Mouse (Mus musculus): ENCODE measurements around the gene Dok3. TPM values are rescaled to one million over a fixed set of nuclear protein-coding genes. Genes with fewer than 3 reads are reported as not detected.
"Not testable (repeated sequence)": the region's sequence is repeated elsewhere in the genome, so short reads cannot be mapped to it uniquely, and the experiment has no call there.

The Dok3 gene
- total RNA-seq (2021) (1 to 10 TPM; 3.8 to 4.9 TPM), polyA plus RNA-seq (2012; rRNA removed) (11.8 and 13.9 TPM in 2 replicates)
- long read RNA-seq, partial matches to known transcripts = 0 of 1 reads
- long read RNA-seq, other reads (novel, unspliced or antisense) = 0 of 1 reads

DNA sequence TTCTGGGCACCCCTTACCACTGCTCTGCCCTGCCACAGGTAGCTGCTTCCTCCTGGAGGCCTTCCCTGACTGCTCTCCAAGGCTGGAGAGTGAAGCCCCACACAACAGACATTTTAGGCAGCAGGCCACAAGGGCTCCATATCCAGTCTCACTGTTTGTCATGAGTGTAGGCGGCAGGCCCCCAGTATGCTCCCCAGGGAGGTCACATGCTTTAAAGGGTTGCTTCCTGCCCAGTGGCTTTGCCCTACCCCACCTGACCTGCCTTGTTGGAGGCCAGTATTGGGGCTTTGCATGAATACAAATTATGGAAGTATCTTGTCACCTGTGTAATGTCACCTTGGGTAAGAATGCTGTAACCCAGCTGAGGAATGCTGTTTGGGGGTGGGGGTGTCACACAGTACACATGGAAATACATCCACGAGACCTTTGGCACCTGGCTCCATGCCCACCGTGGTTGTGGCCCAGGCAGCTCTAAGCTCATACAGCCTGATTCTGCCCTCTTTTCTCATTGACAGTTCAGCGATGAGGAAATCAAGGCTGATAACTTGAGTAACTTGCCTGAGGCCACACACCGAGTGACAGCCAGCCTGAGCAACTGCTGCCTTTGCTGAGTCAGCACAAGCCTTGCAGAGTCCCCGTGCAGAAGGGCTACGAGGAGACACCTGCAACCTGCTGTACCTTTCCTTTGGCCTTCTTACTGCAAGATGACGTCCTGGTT is at the start of gene Dok3:
Dok3 (minus strand) TSS at position 99 of the 718 bp plus-strand sequence.
- peak; percentile 41 for DNase-seq

DNA sequence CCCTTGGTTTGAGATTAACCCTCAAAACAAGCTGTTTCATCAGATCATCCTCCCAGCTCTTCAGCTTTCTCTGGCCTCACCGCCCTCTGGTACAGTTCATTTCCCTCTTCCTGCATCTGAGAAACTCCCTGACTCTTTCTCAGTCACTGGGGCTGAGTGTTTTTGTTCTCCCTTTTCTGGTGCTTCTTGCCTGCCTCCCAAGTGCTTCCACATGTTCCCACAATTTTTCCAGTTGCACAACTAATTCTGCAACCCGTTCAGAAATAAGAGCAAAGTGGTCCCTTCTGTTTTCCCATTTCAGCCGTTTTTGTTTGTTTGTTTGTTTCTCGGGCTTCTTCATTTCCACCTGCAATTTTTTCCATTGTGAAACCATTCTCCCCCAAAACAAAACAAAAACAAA is 49.0 kb upstream of the Dok3 start:
- DNase-seq = no peak

- DNase-seq = not testable (repeated sequence)
These were observed 47.8 kb upstream of the Dok3 start for GRCm38 (mm10) chr13:55576872-55577271.

- no peak for DNase-seq
These were observed 46.8 kb upstream of the Dok3 start for GRCm38 (mm10) chr13:55575932-55576331.

- no peak for DNase-seq
These were observed 45.2 kb upstream of the Dok3 start for GRCm38 (mm10) chr13:55574321-55574720.

DNA sequence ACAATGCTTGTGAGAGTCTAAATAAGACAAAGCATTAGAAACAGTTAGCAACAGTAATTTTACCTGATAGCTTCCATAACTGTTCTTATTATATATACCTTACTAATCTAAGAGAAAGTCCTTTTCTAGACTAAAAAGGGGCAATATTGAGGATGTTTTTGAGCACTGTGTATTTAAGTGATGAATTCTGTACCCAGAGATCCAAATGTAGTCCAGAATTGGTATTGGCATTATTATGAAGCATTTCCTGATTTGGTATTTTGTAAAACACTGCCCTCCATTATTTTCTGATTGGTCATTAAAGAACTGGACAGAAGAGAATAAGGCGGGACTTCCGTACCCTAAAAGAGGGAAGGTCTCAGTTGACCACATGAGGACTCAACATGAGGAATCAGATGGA is 44.3 kb upstream of the Dok3 start, which contains the start of gene Tmed9:
Tmed9 (plus strand) TSS at position 301 of the 400 bp plus-strand sequence.
- no peak for DNase-seq

GRCm38 (mm10) chr13:55571977-55572376 is 42.9 kb upstream of the Dok3 start:
- DNase-seq = no peak

- peak; percentile 97 for DNase-seq
These were observed 42.1 kb upstream of the Dok3 start, which contains the start of gene Fam193b for GRCm38 (mm10) chr13:55571027-55571751. TSS of gene Fam193b (minus strand) at chr13:55571120.

GRCm38 (mm10) chr13:55570286-55570973 is 41.3 kb upstream of the Dok3 start:
- no peak for DNase-seq

DNA sequence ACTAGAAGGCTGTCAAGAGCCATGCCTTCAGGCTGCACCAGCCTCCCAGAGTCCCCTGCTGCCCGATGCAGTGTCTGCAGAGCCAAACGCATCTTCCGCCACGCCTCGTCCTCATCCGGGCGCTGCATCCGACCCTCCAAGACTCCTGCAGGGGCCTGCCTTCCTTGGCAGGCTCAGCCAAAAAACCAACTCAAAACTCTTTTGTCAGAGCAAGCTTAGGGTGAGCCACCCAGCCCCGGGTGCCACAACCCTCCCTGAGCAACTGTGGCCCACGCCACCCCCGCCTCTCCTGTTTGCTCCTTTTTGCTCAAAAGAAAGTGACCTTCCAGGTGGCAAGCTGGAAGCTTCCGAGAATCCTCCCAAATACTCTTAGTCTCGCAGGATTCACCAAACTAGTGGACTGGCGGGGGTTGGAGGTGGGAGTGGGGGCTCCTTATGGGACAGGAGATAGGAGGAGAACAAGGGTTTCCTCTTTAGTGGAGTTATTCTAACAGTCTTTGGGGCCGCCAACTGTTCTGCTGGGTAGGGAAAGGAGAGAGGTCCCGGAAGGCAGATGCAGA is 40.7 kb upstream of the Dok3 start:
- DNase-seq = peak; percentile 27

DNA sequence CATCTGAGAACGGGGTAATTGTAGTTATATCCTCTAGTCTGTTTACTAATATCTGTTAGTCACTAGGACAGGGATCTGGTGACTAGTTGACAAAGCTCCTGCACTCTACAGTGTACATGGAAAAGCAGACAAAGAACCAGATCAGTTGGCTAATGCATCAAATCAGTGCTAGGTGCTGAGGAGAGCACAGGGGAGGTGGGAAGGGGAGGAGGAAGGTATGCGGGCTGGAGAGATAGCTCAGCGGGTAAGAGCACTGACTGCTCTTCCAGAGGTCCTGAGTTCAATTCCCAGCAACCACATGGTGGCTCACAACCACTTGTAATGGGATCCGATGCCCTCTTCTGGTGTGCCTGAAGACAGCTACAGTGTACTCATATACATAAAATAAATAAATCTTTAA is 39.4 kb upstream of the Dok3 start:
- DNase-seq = not testable (repeated sequence)

GRCm38 (mm10) chr13:55567949-55568348 is 38.9 kb upstream of the Dok3 start:
- DNase-seq = no peak

- no peak for DNase-seq
These were observed 37.9 kb upstream of the Dok3 start for GRCm38 (mm10) chr13:55567001-55567400.

DNA sequence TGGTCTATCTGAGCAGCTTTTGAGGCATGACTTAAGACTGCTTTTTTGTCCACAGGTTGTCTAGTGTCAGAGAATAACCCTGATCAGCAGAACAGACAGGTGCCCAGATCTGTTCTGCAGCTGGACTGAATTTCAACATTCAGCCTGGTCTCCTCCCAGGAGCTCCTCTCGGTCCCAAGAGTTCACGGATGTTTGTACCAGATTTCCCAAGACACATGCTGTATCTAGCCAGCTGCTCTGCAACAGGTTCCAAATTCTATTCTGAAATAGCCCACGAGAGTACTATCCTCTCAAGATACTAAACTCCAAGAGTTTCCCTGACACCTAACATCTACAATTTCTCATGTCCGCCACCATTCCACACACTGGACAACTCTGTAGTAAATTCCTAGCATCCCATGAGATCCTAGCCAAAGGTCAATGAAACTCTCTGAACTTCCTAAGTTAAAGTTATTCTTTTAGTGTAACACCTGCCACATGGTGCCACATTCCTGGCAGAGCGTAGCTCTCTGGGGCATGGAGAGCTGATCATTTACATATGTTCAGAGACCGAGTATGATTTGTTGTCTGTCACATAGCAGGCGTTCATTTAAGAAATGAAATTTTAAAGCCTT is 34.3 kb upstream of the Dok3 start:
- no peak for DNase-seq

GRCm38 (mm10) chr13:55557499-55557898 is 28.4 kb upstream of the Dok3 start:
- no peak for DNase-seq

GRCm38 (mm10) chr13:55555921-55556320 is 26.8 kb upstream of the Dok3 start:
- DNase-seq = no peak

GRCm38 (mm10) chr13:55549061-55549460 is 20.0 kb upstream of the Dok3 start:
- peak; percentile 19 for DNase-seq

DNA sequence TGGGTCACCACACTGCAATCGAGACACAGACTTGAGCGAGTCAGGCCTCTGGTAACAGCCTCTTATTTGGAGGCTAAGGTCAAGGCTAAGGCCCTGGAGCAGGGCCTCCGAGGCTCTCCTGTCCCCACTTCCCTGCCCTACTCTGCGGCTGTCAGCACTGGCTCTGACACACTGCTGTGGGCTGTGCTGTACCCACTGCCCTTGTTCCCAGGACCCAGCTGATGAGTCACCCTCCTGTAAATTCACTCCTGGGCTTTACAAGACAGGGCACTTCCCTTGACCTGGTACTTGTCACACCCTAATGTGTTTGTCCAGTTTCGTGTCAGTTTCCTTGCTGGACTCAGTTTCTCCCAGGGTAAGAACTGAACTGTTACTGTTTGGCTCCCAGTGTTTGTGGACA is 19.3 kb upstream of the Dok3 start:
- peak; percentile 83 for DNase-seq

DNA sequence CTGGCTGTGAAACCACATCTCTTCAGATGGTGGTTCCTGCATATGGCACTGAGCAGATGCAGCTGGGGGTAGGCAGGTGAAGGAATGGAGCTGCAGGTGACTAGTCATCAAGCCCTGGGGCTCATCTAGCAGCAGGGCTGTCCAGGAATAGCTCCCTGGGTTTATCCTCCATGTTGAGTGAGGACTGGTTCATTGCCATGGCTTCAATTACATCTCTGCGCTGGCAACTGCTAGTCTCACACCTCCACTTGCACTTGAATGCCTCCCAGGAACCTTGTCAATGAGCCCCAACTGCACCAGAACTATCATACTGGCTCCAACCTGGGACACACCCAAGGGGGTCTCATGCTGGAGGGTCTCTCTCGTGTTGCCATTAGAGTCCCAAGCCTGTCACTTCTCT is 18.8 kb upstream of the Dok3 start:
- no peak for DNase-seq

DNA sequence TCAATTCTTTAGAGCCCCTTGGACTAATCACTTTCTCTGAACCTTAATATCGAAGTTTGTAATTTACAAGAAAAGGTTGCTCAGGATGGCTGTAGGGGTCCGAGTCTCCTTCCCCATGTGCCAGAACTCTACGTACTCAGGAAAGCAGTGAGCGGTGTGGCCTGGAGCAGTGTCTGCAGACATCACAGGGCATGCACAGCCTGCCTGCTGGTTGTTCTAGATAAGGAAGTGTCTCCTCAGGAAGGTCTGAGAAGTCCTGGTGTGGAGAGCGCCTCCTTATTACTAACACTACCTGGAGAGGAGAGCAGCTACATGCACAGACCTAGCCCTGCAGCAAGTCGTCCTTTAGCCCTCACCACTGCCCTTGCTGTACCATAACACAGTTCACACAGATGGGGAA is 15.7 kb upstream of the Dok3 start:
- no peak for DNase-seq

DNA sequence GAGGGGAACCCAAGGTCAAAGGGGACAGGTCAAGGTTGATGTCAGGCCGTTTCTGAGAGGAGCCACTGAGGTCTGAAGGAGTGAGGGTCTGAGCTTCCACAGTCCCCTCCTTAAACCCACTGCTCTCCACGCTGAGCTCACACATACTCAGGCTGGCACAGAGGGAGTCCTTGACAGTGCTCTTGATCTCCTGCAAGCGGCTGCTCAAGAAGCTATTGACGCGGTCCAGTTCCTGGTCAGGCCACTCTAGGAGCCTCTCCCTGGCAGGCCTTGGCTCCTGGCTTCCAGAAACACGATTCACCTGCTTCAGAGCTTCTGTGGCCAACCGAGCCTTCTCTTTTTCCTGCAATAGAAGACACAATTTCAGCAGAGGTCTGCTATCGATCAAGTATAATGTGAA is 14.4 kb upstream of the Dok3 start:
- DNase-seq = no peak

DNA sequence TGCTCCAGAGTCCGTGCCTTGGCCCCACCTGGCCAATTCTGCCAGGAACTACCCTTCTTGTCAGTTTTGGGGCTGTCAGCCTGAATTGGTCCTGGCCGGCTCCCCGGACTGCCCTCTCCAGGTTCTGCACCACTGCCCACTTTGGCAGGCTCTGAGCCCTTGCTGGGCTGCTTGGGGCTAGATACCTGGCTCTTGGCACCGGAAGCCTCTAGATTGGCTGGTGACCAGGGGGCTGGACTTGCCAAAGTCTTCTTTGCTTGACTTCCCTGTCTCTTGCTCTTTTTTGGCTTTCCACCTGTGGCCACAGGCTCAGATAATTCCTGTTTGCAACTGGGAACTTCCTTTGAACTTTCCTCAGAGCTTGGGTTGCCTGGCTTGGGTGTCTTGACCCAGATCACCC is 13.8 kb upstream of the Dok3 start:
- DNase-seq = no peak

All from adrenal gland, adult 2 months (tissue).